Comparison of ENCODE assay signal across 8 mouse cellular contexts in the genomic region with DNA sequence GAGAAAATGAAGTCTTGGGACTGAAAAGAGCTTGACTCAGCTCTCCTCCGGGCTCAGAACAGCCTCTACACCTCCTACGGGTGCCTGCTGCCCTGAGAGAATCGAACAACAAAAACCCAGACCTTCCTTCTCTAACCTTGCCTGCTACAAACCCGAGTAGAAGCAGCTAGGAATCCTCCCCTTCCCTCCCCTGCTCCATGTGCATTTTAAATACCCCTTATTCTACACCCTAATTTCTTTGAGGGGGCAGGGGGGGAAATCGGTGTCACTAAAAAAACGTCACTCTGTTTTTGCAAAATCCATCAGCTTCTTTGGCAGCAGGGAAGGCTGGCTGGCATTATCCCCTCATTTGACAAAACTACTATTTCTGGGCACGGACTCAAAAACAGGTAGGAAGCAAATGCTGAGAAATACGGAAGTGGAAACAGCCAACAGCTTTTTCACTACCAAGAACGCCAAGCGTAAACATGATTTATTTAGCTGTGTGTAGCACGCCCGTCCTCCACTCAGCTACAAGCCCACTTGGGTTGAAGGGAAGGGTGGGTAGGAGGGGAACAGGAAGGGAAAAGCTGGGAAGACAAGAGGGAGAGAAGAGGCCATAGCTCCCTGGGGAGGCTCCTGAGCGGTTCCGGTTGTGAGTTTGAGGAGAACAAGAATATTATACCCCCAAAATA. TPM values are rescaled to one million over a fixed set of nuclear protein-coding genes. Genes with fewer than 3 reads are reported as not detected.
DNase-seq lines count a peak whose midpoint lies in the region; ATAC-seq and TF ChIP-seq lines count a peak whose summit lies in the region.

No protein-coding gene starts in this region.

- no peak overlapping the region for H3K27ac ChIP-seq in kidney, postnatal 0 days
- H3K27ac ChIP-seq in kidney, adult 2 months (ENCODE audit: insufficient read depth, low read depth, low read length), result no peak overlapping the region
- H3K27ac ChIP-seq in embryonic fibroblast, embryonic 13.5 days (ENCODE audit: insufficient read depth, low read length), result peak overlapping the region; percentile 1; the same call in 1 of the 2 replicates
- H3K27ac ChIP-seq in hindbrain, embryonic 13.5 days, result peak overlapping the region; percentile 71
- peak overlapping the region; percentile 66 for H3K27ac ChIP-seq in midbrain, embryonic 15.5 days

- H3K27me3 ChIP-seq in kidney, postnatal 0 days (ENCODE audit: insufficient read depth, low read length), result no peaks in the 10 kb centered on the region
- H3K27me3 ChIP-seq in kidney, adult 2 months (replicated peaks; ENCODE audit: control insufficient read depth, insufficient read depth, low read length), result no peaks in the 10 kb centered on the region
- H3K27me3 ChIP-seq in hindbrain, embryonic 13.5 days, result 0 out of 2 replicates have a peak, but pooled peaks cover 11% of the 10 kb centered on the region
- H3K27me3 ChIP-seq in midbrain, embryonic 15.5 days (replicated peaks), result 0 out of 2 replicates have a peak, but pooled peaks cover 3% of the 10 kb centered on the region

- no peak for TF ChIP-seq POLR2A in kidney, adult 2 months (IDR thresholded peaks at IDR 0.05; ENCODE audit: low read depth, low read length)
- TF ChIP-seq POLR2A in embryonic fibroblast, embryonic 13.5 days (IDR thresholded peaks at IDR 0.05; ENCODE audit: low read depth, low read length), result no peak

- H3K36me3 ChIP-seq in kidney, postnatal 0 days (ENCODE audit: insufficient read depth, low read length), result no peaks in the 10 kb centered on the region
- no peaks in the 10 kb centered on the region for H3K36me3 ChIP-seq in kidney, adult 2 months (ENCODE audit: control insufficient read depth, insufficient read depth, low read length)
- H3K36me3 ChIP-seq in hindbrain, embryonic 13.5 days, result no peaks in the 10 kb centered on the region
- no peaks in the 10 kb centered on the region for H3K36me3 ChIP-seq in midbrain, embryonic 15.5 days (replicated peaks)

- no peak overlapping the region for H3K4me3 ChIP-seq in kidney, postnatal 0 days (replicated peaks; ENCODE audit: low read depth, low read length)
- no peak overlapping the region for H3K4me3 ChIP-seq in kidney, adult 2 months (ENCODE audit: insufficient read depth, low read depth, low read length)
- H3K4me3 ChIP-seq in embryonic fibroblast, embryonic 13.5 days (ENCODE audit: insufficient read depth, low read length), result no peak overlapping the region
- H3K4me3 ChIP-seq in hindbrain, embryonic 13.5 days, result peak overlapping the region; percentile 20
- peak overlapping the region; percentile 22 for H3K4me3 ChIP-seq in midbrain, embryonic 15.5 days

- peak; percentile 69 for DNase-seq in kidney, postnatal 0 days (ENCODE audit: low spot score)
- DNase-seq in kidney, adult 2 months, result no peak
- DNase-seq in gastrocnemius, postnatal 4 days (ENCODE audit: low spot score in 2 of 2), result no peak
- DNase-seq in cerebellum, adult 18-20 months, result no peak
- no peak for DNase-seq in lung, postnatal 14 days

- no peak overlapping the region for H3K9ac ChIP-seq in kidney, postnatal 0 days (ENCODE audit: low read depth, low read length)
- H3K9ac ChIP-seq in hindbrain, embryonic 13.5 days, result peak overlapping the region; percentile 61
- peak overlapping the region; percentile 25 for H3K9ac ChIP-seq in midbrain, embryonic 15.5 days

- WGBS in kidney, postnatal 0 days, result 15% methylated on average over 14 of the region's 14 CpGs
- 29% methylated on average over 14 of the region's 14 CpGs for WGBS in kidney, adult 2 months
- 19% methylated on average over 14 of the region's 14 CpGs for WGBS in hindbrain, embryonic 13.5 days
- WGBS in midbrain, embryonic 15.5 days, result 13% methylated on average over 14 of the region's 14 CpGs

- TF ChIP-seq CTCF in kidney, postnatal 0 days (IDR thresholded peaks at IDR 0.05; ENCODE audit: low read depth), result no peak
- TF ChIP-seq CTCF in kidney, adult 2 months (conservative IDR thresholded peaks at IDR 0.05; ENCODE audit: insufficient read depth, insufficient read length, low read depth, low read length), result no peak
- TF ChIP-seq CTCF in embryonic fibroblast, embryonic 13.5 days (IDR thresholded peaks at IDR 0.05; ENCODE audit: borderline replicate concordance, insufficient read depth, low read length), result no peak

- peak overlapping the region; percentile 38 for H3K4me2 ChIP-seq in kidney, postnatal 0 days (ENCODE audit: low read length)
- H3K4me2 ChIP-seq in hindbrain, embryonic 13.5 days, result peak overlapping the region; percentile 49
- peak overlapping the region; percentile 47 for H3K4me2 ChIP-seq in midbrain, embryonic 15.5 days

- H3K4me1 ChIP-seq in kidney, postnatal 0 days (replicated peaks; ENCODE audit: insufficient read depth, low read length), result peaks cover 29% of the 10 kb centered on the region
- H3K4me1 ChIP-seq in kidney, adult 2 months (ENCODE audit: control insufficient read depth, insufficient read depth, low read length), result peaks cover 3% of the 10 kb centered on the region; the same call in 1 of the 2 replicates
- peaks cover 9% of the 10 kb centered on the region; the same call in 1 of the 2 replicates for H3K4me1 ChIP-seq in embryonic fibroblast, embryonic 13.5 days (ENCODE audit: control insufficient read depth, insufficient read depth, low read length)
- peaks cover 99% of the 10 kb centered on the region for H3K4me1 ChIP-seq in hindbrain, embryonic 13.5 days (replicated peaks)
- H3K4me1 ChIP-seq in midbrain, embryonic 15.5 days, result peaks cover 95% of the 10 kb centered on the region

- ATAC-seq in kidney, postnatal 0 days (replicated peaks; ENCODE audit: low FRiP score, low read depth), result no peak
- ATAC-seq in hindbrain, embryonic 13.5 days (ENCODE audit: low FRiP score), result no peak
- ATAC-seq in midbrain, embryonic 15.5 days (replicated peaks), result no peak

- no peaks in the 10 kb centered on the region for H3K9me3 ChIP-seq in kidney, postnatal 0 days (replicated peaks; ENCODE audit: low read length)
- no peaks in the 10 kb centered on the region for H3K9me3 ChIP-seq in hindbrain, embryonic 13.5 days
- no peaks in the 10 kb centered on the region for H3K9me3 ChIP-seq in midbrain, embryonic 15.5 days

RNA-seq across cellular contexts. Expression of gene Bcl11b, which starts 27.4 kb away (rescaled TPM):
- polyA plus RNA-seq in kidney, postnatal 0 days (2015; fragmentation: Nextera tagmentation; extraction: Ambion mirVana), result 2.2 and 2.4 TPM in 2 replicates
- 4.9 and 5.4 TPM in 2 replicates for polyA plus RNA-seq in kidney, adult 2 months (2012; rRNA removed)
- 3.0 and 6.5 TPM in 2 replicates for polyA plus RNA-seq in embryonic fibroblast, embryonic 13.5 days (2011; ENCODE audit: insufficient read length, low read depth, missing spikeins)
- polyA plus RNA-seq in hindbrain, embryonic 13.5 days (2015; fragmentation: Nextera tagmentation; extraction: Ambion mirVana), result 27.0 and 31.0 TPM in 2 replicates
- polyA plus RNA-seq in midbrain, embryonic 15.5 days (2015; fragmentation: Nextera tagmentation; extraction: Ambion mirVana), result 33.7 and 37.6 TPM in 2 replicates
- under 1 TPM; 0.54 to 0.56 TPM for total RNA-seq in gastrocnemius, postnatal 4 days (2021)

Comparison
In these comparisons a context has a peak if more than half of its experiments do, and no peak if none do; other contexts are left out.
1. H3K27ac ChIP-seq: peak in embryonic fibroblast, embryonic 13.5 days (single experiment), hindbrain, embryonic 13.5 days (single experiment) and midbrain, embryonic 15.5 days (single experiment); none in kidney, postnatal 0 days (single experiment) and kidney, adult 2 months (single experiment).
2. H3K4me3 ChIP-seq: peak in hindbrain, embryonic 13.5 days (single experiment) and midbrain, embryonic 15.5 days (single experiment); none in kidney, postnatal 0 days (single experiment), kidney, adult 2 months (single experiment) and embryonic fibroblast, embryonic 13.5 days (single experiment).
3. Peak in every context shown above with its lines, with median percentiles within 50 percentile points of each other: H3K4me2 ChIP-seq.